Mouse (Mus musculus) urinary bladder, postnatal 36 days (tissue): ENCODE measurements around the gene Arhgef3.
A peak's percentile ranks its signal among the peaks of the same experiment; 100 is the strongest.
"Not testable (repeated sequence)": the region's sequence is repeated elsewhere in the genome, so short reads cannot be mapped to it uniquely, and the experiment has no call there.

ENCODE experiments used
- DNase-seq, 2 experiments: peaks; one replicate each; pipeline ENCODE4 v3.0.0; 2022; ENCODE audit warnings: low spot score in 2 of 2, mixed read lengths in 1 of 2

Arhgef3 gene

GRCm38 (mm10) chr14:27231974-27232780 is 117.5 kb downstream of the Arhgef3 start:
- DNase-seq = no peak

- DNase-seq = no peak
Observed at GRCm38 (mm10) chr14:27233056-27233455, 118.4 kb downstream of the Arhgef3 start.

GRCm38 (mm10) chr14:27233656-27234055 is 119.0 kb downstream of the Arhgef3 start:
- DNase-seq = no peak

- no peak for DNase-seq
Observed at GRCm38 (mm10) chr14:27234270-27234840, 119.7 kb downstream of the Arhgef3 start.

- no peak for DNase-seq
Observed at GRCm38 (mm10) chr14:27235897-27236553, 121.3 kb downstream of the Arhgef3 start.

GRCm38 (mm10) chr14:27237522-27238187 is 123.0 kb downstream of the Arhgef3 start:
- DNase-seq = peak in 1 of 2 experiments; percentile 47

- DNase-seq = no peak
Observed at GRCm38 (mm10) chr14:27238600-27239118, 124.0 kb downstream of the Arhgef3 start.

- DNase-seq = no peak
Observed at GRCm38 (mm10) chr14:27239551-27240091, 124.9 kb downstream of the Arhgef3 start.

- no peak for DNase-seq
Observed at GRCm38 (mm10) chr14:27242253-27242652, 127.6 kb downstream of the Arhgef3 start.

- DNase-seq = no peak
Observed at GRCm38 (mm10) chr14:27242769-27243168, 128.1 kb downstream of the Arhgef3 start.

GRCm38 (mm10) chr14:27243585-27243984 is 128.9 kb downstream of the Arhgef3 start:
- no peak for DNase-seq

- DNase-seq = no peak
Observed at GRCm38 (mm10) chr14:27244898-27245297, 130.2 kb downstream of the Arhgef3 start.

GRCm38 (mm10) chr14:27246424-27246823 is 131.7 kb downstream of the Arhgef3 start:
- no peak for DNase-seq

- DNase-seq = not testable (repeated sequence)
Observed at GRCm38 (mm10) chr14:27246948-27247347, 132.2 kb downstream of the Arhgef3 start.

GRCm38 (mm10) chr14:27249121-27249520 is 134.4 kb downstream of the Arhgef3 start:
- DNase-seq = no peak

GRCm38 (mm10) chr14:27250281-27250789 is 135.6 kb downstream of the Arhgef3 start:
- DNase-seq = no peak

GRCm38 (mm10) chr14:27253391-27253790 is 138.7 kb downstream of the Arhgef3 start:
- DNase-seq = no peak

GRCm38 (mm10) chr14:27262349-27262748 is 147.7 kb downstream of the Arhgef3 start:
- DNase-seq = no peak

- DNase-seq = no peak
Observed at GRCm38 (mm10) chr14:27266601-27267000, 151.9 kb downstream of the Arhgef3 start.

GRCm38 (mm10) chr14:27268137-27268536 is 153.4 kb downstream of the Arhgef3 start:
- DNase-seq = no peak

GRCm38 (mm10) chr14:27268986-27269700 is 154.4 kb downstream of the Arhgef3 start:
- DNase-seq = no peak
